Mouse (Mus musculus) C2C12 (cell line): ENCODE results near the gene Smarcd2. TPM values are rescaled to one million over a fixed set of nuclear protein-coding genes. Genes with fewer than 3 reads are reported as not detected.
"Not testable (repeated sequence)": the region's sequence is repeated elsewhere in the genome, so short reads cannot be mapped to it uniquely, and the experiment has no call there.

Experiments used
- H3K27me3 ChIP-seq: one replicate; pipeline ENCODE4 v1.6.1; 2011; ENCODE audit not compliant: control insufficient read depth, insufficient read depth, insufficient read length
- H3K36me3 ChIP-seq: one replicate; pipeline ENCODE4 v1.6.1; 2011; ENCODE audit not compliant: control insufficient read depth, insufficient read depth
- H3K4me3 ChIP-seq: one replicate; pipeline ENCODE4 v1.5.1; 2011; ENCODE audit warnings: mild to moderate bottlenecking, control low read depth; ENCODE audit not compliant: poor library complexity, insufficient read depth, severe bottlenecking
- H3K79me2 ChIP-seq: one replicate; pipeline ENCODE4 v1.6.1; 2011; ENCODE audit not compliant: control insufficient read depth, insufficient read depth
- H3K79me3 ChIP-seq: one replicate; pipeline ENCODE4 v1.6.1; 2011; ENCODE audit warnings: low read depth, control low read depth
- H3ac ChIP-seq: one replicate; pipeline ENCODE3; 2011; ENCODE audit warnings: low read depth; ENCODE audit not compliant: control insufficient read depth, insufficient read length
- CEBPB ChIP-seq: IDR thresholded peaks from one replicate; pipeline ENCODE4 v1.6.1; 2011; ENCODE audit warnings: low read depth, mild to moderate bottlenecking, control low read depth, moderate library complexity
- CTCF ChIP-seq: IDR thresholded peaks from one replicate; pipeline ENCODE4 v1.5.1; 2011; ENCODE audit not compliant: control insufficient read depth, insufficient read depth, insufficient read length
- FOSL1 ChIP-seq: IDR thresholded peaks from one replicate; pipeline ENCODE4 v1.8.0; 2011; ENCODE audit warnings: mild to moderate bottlenecking, low read length; ENCODE audit not compliant: poor library complexity, insufficient read depth, severe bottlenecking
- MAX ChIP-seq: IDR thresholded peaks from one replicate; pipeline ENCODE4 v1.6.1; 2011; ENCODE audit warnings: mild to moderate bottlenecking, control low read depth
- MYOD1 ChIP-seq: IDR thresholded peaks from one replicate; pipeline ENCODE4 v1.6.1; 2011; ENCODE audit warnings: low read depth; ENCODE audit not compliant: control insufficient read depth, insufficient read length
- MYOG ChIP-seq: IDR thresholded peaks from one replicate; pipeline ENCODE4 v1.6.1; 2011; ENCODE audit not compliant: control insufficient read depth, insufficient read length; ENCODE audit errors: extremely low read depth
- USF1 ChIP-seq: IDR thresholded peaks from one replicate; pipeline ENCODE4 v1.6.1; 2011; ENCODE audit warnings: low read depth, mild to moderate bottlenecking, control low read depth, moderate library complexity
- polyA plus RNA-seq: library from polyadenylated mRNA; unstranded; fragments of >200 nt; fragmentation: generic; extraction: Trizol; gene quantifications from one replicate; pipeline ENCODE4 v1.2.1, GENCODE M21; 2012; ENCODE audit warnings: missing spikeins

Smarcd2 gene
- polyA plus RNA-seq, 1 experiment, result 49.5 TPM

DNA sequence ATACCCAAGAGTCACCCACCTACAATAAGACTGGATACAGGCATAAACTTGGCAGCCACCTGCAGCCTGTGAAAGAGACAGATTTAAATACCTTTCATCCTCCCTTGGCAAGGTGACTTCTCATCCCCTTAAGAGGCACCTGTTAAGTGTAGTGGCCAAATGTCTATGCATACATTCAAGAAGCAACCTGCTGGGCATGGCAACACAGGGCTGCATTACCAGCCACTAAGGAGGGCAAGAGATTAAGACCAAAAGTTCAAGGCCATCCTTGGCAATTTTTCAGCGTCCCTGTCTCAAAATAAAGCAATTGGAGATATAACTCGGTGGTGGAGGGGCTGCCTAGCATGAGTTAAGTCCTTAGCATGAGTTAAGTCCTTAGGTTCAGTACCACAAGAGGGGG, 18.0 kb downstream of the Smarcd2 start:
- Histone ChIP-seq H3K27me3 (no peaks in the 10 kb centered on the region), H3K36me3 (peaks cover 75% of the 10 kb centered on the region), H3K79me3 (peaks cover 57% of the 10 kb centered on the region), H3K79me2 (peaks cover 86% of the 10 kb centered on the region), H3ac (peak overlapping the region; percentile 60), H3K4me3 (peak overlapping the region; percentile 78)
- no peak for TF ChIP-seq USF1
- no peak for TF ChIP-seq MYOD1
- no peak for TF ChIP-seq MAX
- no peak for TF ChIP-seq FOSL1
- no peak for TF ChIP-seq CEBPB
- no peak for TF ChIP-seq CTCF
- TF ChIP-seq MYOG, result no peak

DNA sequence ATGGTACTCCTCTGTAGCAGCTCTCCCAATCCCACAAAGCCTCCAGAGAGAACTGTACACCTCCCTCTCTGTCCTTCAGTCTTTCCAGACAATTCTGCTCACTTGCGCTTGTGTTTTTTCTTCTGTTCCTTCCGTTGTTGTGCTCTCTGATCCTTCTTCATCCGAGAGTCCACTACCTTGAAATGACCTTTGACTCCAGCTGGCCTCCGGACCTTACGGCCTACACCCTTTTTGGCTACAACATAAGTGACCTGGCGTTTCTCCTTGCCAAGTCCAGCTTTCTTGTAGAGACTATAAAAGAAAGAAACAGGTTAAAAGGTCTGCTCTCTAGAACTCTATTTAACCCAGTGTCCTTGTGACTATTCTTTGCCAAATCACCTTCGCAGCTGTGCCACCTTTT, 23.4 kb downstream of the Smarcd2 start:
- TF ChIP-seq MYOG, result no peak
- Histone ChIP-seq H3K36me3 (peaks cover 100% of the 10 kb centered on the region), H3K4me3 (no peak overlapping the region), H3K27me3 (no peaks in the 10 kb centered on the region), H3K79me3 (peaks cover 9% of the 10 kb centered on the region), H3ac (no peak overlapping the region), H3K79me2 (peaks cover 41% of the 10 kb centered on the region)

DNA sequence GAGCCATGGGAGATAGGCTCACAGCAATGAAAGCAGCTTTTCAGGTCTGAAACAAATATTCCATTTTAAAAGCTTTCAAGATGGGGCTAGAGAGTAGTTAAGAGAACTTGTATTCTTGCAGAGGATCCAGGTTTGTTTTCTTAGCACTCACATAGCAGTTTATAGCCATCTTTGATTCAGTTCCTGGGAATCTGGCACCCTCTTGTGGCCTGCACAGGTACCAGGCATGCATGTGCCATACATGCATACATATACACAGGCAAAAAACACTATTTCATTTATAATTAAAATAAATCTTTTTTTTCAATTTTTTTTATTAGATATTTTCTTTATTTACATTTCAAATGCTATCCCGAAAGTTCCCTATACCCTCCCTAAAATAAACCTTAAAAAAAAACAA, 25.9 kb downstream of the Smarcd2 start:
- Histone ChIP-seq H3K79me3 (no peaks in the 10 kb centered on the region), H3K36me3 (peaks cover 100% of the 10 kb centered on the region), H3K4me3 (no peak overlapping the region), H3K27me3 (no peaks in the 10 kb centered on the region), H3K79me2 (peaks cover 19% of the 10 kb centered on the region), H3ac (no peak overlapping the region)
- TF ChIP-seq MYOG (no peak), CTCF (no peak), MYOD1 (no peak), FOSL1 (no peak), MAX (no peak), CEBPB (no peak), USF1 (no peak)

- not testable (repeated sequence) for H3ac ChIP-seq, H3K79me3 ChIP-seq, H3K4me3 ChIP-seq, H3K79me2 ChIP-seq, H3K27me3 ChIP-seq
- peaks cover 95% of the 10 kb centered on the region for H3K36me3 ChIP-seq
These were observed 38.8 kb downstream of the Smarcd2 start for GRCm38 (mm10) chr11:106233978-106234377.

DNA sequence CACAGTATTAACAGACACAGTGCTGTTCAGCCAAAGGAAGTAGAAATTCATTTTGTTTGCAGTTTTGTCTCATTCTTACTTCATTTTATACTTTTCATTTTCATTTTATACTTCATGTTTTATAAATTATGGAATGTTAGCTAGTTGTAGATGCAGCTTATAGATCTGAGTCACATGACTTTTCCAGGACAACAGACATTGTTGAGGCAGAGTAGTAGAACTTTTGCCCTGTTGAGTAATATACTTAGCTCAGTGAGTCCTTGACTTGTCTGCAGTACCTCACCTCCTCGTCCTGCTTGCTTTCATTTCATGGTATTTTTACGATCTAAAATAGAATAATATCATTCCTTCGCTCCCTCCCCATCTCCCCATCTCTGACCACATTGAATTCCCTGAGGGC, 52.2 kb downstream of the Smarcd2 start:
- H3K36me3 ChIP-seq, result peaks cover 22% of the 10 kb centered on the region
- H3K4me3 ChIP-seq, result no peak overlapping the region
- H3ac ChIP-seq, result no peak overlapping the region
- TF ChIP-seq MYOG, result no peak
- TF ChIP-seq CEBPB, result no peak
- TF ChIP-seq MAX, result no peak
- TF ChIP-seq MYOD1, result no peak
- no peak for TF ChIP-seq CTCF
- TF ChIP-seq FOSL1, result no peak
- no peak for TF ChIP-seq USF1
- H3K79me3 ChIP-seq, result peaks cover 82% of the 10 kb centered on the region
- no peaks in the 10 kb centered on the region for H3K27me3 ChIP-seq
- H3K79me2 ChIP-seq, result peaks cover 97% of the 10 kb centered on the region

GRCm38 (mm10) chr11:106216730-106217490, 55.9 kb downstream of the Smarcd2 start, which contains the start of gene Ddx42:
Gene Ddx42 (plus strand): TSS chr11:106216926.
- Histone ChIP-seq H3K36me3 (peaks cover 26% of the 10 kb centered on the region), H3K27me3 (no peaks in the 10 kb centered on the region), H3K79me2 (peaks cover 97% of the 10 kb centered on the region), H3ac (peak within 1 kb of the TSS; percentile 94), H3K4me3 (peak within 1 kb of the TSS; percentile 99), H3K79me3 (peaks cover 85% of the 10 kb centered on the region)
- TF ChIP-seq CEBPB (no peak), MYOD1 (no peak)
